Mouse (Mus musculus) limb, embryonic 12.5 days (tissue): ENCODE results near the gene Hoxb3. TPM values are rescaled to one million over a fixed set of nuclear protein-coding genes. Genes with fewer than 3 reads are reported as not detected.
A peak's percentile ranks its signal among the peaks of the same experiment; 100 is the strongest.

Experiments used
- ATAC-seq: fragments of 200-750 bp; cut with Nextera tagmentation; 2 replicates; pipeline ENCODE4 v1.8.0; 2017; ENCODE audit warnings: low read depth, moderate TSS enrichment; ENCODE audit not compliant: insufficient number of reproducible peaks, insufficient read depth, low FRiP score, low TSS enrichment
- H3K27ac ChIP-seq: fragments of 300-500 bp; sonication (generic); 2 replicates; pipeline ENCODE4 v1.5.1; 2016; ENCODE audit warnings: mild to moderate bottlenecking, moderate library complexity
- H3K27me3 ChIP-seq: fragments of 300-500 bp; sonication (generic); 2 replicates; pipeline ENCODE4 v1.6.1; 2016; ENCODE audit warnings: mild to moderate bottlenecking, moderate library complexity
- H3K36me3 ChIP-seq: fragments of 300-500 bp; sonication (generic); 2 replicates; pipeline ENCODE4 v1.6.1; 2016; ENCODE audit warnings: mild to moderate bottlenecking, moderate library complexity
- H3K4me1 ChIP-seq: fragments of 300-500 bp; sonication (generic); replicated peaks from 2 replicates; pipeline ENCODE4 v1.6.1; 2016
- H3K4me2 ChIP-seq: fragments of 300-500 bp; sonication (generic); 2 replicates; pipeline ENCODE4 v1.6.1; 2016; ENCODE audit warnings: mild to moderate bottlenecking, moderate library complexity
- H3K4me3 ChIP-seq: fragments of 300-500 bp; sonication (generic); replicated peaks from 2 replicates; pipeline ENCODE4 v1.5.1; 2016; ENCODE audit warnings: mild to moderate bottlenecking
- H3K9ac ChIP-seq: fragments of 300-500 bp; sonication (generic); replicated peaks from 2 replicates; pipeline ENCODE4 v1.6.1; 2016; ENCODE audit warnings: mild to moderate bottlenecking, moderate library complexity
- H3K9me3 ChIP-seq: fragments of 300-500 bp; sonication (generic); 2 replicates; pipeline ENCODE4 v1.6.1; 2016; ENCODE audit warnings: mild to moderate bottlenecking, moderate library complexity
- WGBS: fragments of 180-500 bp; shearing (Covaris S2); methylation state at CpG from one replicate; pipeline ENCODE4 v1.1.7; 2016; 5-methylcytosine and 5-hydroxymethylcytosine counted together
- polyA plus RNA-seq: library from polyadenylated mRNA; unstranded; fragments of >200 nt; fragmentation: Nextera tagmentation; extraction: Ambion mirVana; gene quantifications from 2 replicates; pipeline ENCODE4 v1.2.1, GENCODE M21; 2016

Hoxb3 gene
- polyA plus RNA-seq, 1 experiment from 2014 or later, result 0.55 TPM

DNA sequence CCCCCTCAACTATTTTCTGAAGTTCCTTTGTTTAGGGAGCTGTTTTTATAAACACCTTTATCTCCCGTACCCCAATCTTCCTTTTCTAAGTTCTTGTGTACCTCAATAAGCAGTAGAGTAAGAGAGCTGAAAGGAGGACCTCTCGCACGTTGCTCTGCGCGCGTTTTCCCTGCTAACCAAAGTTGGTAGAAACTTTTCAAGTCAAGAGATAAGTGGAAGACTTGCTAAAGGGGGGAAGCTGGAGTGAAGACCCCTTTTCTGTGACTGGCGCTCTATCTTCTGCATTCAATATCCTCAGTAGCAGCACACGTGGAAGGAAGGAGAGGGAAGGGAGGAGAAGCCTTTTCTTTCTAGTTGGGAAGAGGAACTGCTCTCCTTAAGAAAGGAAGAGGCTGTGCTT is 1.8 kb downstream of the Hoxb3 start:
- no peak overlapping the region for H3K4me2 ChIP-seq
- ATAC-seq, result no peak
- 14% methylated on average over 8 of the region's 8 CpGs for WGBS

GRCm38 (mm10) chr11:96325747-96326212 is 2.7 kb downstream of the Hoxb3 start:
- Histone ChIP-seq H3K27me3 (peaks cover 100% of the 10 kb centered on the region), H3K36me3 (no peaks in the 10 kb centered on the region), H3K4me1 (peaks cover 4% of the 10 kb centered on the region), H3K9me3 (no peaks in the 10 kb centered on the region), H3K4me2 (peak overlapping the region; percentile 16; the same call in 1 of the 2 replicates), H3K27ac (0 out of 2 replicates have a peak overlapping the region, but pooled peaks have one; percentile 35), H3K9ac (no peak overlapping the region), H3K4me3 (no peak overlapping the region)
- no peak for ATAC-seq
- WGBS, result 4% methylated on average over 22 of the region's 22 CpGs

More for the DNA sequence above, 1.8 kb downstream of the Hoxb3 start:
- H3K4me3 ChIP-seq, result no peak overlapping the region
- no peaks in the 10 kb centered on the region for H3K36me3 ChIP-seq
- no peak overlapping the region for H3K27ac ChIP-seq
- no peaks in the 10 kb centered on the region for H3K9me3 ChIP-seq
- peaks cover 8% of the 10 kb centered on the region for H3K4me1 ChIP-seq
- peaks cover 99% of the 10 kb centered on the region for H3K27me3 ChIP-seq
- no peak overlapping the region for H3K9ac ChIP-seq

GRCm38 (mm10) chr11:96326705-96327104 is 3.6 kb downstream of the Hoxb3 start:
- WGBS, result 2% methylated on average over 12 of the region's 12 CpGs
- Histone ChIP-seq H3K4me2 (0 out of 2 replicates have a peak overlapping the region, but pooled peaks have one; percentile 16), H3K9ac (no peak overlapping the region), H3K27ac (no peak overlapping the region), H3K4me3 (no peak overlapping the region), H3K36me3 (no peaks in the 10 kb centered on the region), H3K9me3 (no peaks in the 10 kb centered on the region), H3K27me3 (peaks cover 100% of the 10 kb centered on the region), H3K4me1 (peaks cover 4% of the 10 kb centered on the region)
- no peak for ATAC-seq

DNA sequence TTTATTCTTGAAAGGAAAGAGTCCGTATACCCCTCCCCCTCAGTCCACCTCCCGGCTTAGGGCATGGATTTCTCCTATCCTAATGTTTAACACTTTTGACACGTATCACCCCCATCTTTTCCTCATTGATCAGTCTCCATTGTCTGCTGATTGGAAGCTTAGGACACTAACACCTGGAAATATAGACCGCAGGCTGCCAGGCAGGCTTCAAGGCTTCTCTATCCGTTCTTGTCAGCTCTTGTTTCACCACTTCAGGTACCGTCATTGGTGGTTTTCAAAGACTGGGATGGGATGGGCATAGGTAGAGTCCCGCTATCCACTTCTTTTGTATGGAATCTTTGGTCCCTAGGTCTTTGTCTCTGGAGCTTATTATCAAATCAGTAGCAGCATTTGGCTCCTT is 4.0 kb downstream of the Hoxb3 start:
- peaks cover 6% of the 10 kb centered on the region for H3K4me1 ChIP-seq
- no peak overlapping the region for H3K9ac ChIP-seq
- H3K27ac ChIP-seq, result no peak overlapping the region
- H3K27me3 ChIP-seq, result peaks cover 100% of the 10 kb centered on the region
- no peak overlapping the region for H3K4me2 ChIP-seq
- 14% methylated on average over 7 of the region's 7 CpGs for WGBS
- H3K36me3 ChIP-seq, result no peaks in the 10 kb centered on the region
- no peak for ATAC-seq
- no peak overlapping the region for H3K4me3 ChIP-seq
- no peaks in the 10 kb centered on the region for H3K9me3 ChIP-seq

DNA sequence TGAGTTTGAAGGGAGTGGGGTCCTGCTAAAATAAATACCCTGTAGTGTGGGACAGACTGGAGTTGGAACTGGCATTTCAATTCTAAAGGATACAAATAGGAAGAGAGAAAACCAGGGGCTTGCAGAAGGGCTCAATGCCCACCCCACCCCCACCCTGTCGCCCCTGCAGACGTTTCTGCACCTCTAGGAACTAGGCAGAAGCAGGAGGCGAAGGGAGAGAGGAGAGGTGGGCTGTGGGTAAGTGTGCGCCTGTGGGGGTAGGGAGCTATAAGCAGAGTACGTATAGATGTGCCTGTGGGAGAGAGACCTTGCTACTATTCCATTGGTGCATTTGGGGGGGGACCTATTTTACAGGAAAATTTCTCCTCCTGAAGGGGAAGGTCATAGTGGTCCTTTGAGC is 4.6 kb downstream of the Hoxb3 start:
- Histone ChIP-seq H3K4me3 (no peak overlapping the region), H3K36me3 (no peaks in the 10 kb centered on the region), H3K27ac (no peak overlapping the region), H3K9ac (no peak overlapping the region), H3K9me3 (no peaks in the 10 kb centered on the region), H3K27me3 (peaks cover 100% of the 10 kb centered on the region), H3K4me1 (peaks cover 12% of the 10 kb centered on the region), H3K4me2 (no peak overlapping the region)
- 0 out of 2 replicates have a peak, but pooled peaks have one; percentile 37 for ATAC-seq
- 15% methylated on average over 5 of the region's 5 CpGs for WGBS

DNA sequence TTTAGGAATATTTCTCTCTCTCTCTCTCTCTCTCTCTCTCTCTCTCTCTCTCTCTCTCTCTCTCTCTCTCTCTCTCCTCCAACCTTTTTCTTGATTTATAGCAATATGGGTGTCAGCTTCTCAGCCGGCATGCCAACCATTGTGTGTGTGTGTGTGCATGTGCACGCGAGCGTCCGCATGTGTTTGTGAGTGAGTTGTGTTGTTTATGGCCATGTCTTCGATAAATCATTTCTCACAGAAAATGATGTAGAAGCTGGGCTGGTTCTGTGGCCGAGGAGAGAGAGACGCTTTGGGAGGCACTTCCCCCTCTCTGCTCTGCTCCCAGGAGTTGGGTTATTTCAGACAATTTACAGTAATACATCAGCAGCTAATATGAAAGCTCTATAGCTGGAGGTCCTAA is 5.5 kb downstream of the Hoxb3 start:
- WGBS, result 14% methylated on average over 8 of the region's 8 CpGs

DNA sequence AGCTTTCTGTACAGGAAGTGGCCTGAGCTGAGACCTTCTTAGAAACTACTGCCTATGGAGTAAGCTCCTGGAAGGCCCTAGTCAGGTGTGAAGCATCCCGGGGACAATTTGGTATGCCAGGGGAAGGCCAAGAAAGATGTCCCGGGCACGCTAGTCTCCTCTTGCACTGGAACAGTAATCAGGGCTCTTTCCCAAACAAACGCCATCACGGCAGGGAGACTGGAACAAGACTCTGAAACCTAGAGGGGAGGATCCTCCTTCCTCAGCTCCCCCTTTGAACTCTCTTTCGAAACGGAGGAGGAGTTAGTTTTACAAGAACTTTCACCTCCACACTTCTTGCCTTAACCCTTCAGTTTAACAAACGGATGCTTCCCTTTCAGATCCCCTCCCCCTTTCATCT is 9.0 kb downstream of the Hoxb3 start:
- H3K36me3 ChIP-seq, result no peaks in the 10 kb centered on the region
- no peaks in the 10 kb centered on the region for H3K9me3 ChIP-seq
- WGBS, result under 1% methylated on average over 8 of the region's 8 CpGs
- peak overlapping the region; percentile 38; the same call in 1 of the 2 replicates for H3K4me3 ChIP-seq
- peaks cover 100% of the 10 kb centered on the region for H3K27me3 ChIP-seq
- H3K27ac ChIP-seq, result no peak overlapping the region
- peak overlapping the region; percentile 54 for H3K4me2 ChIP-seq
- no peak overlapping the region for H3K9ac ChIP-seq
- no peak for ATAC-seq
- peaks cover 12% of the 10 kb centered on the region for H3K4me1 ChIP-seq

More for the DNA sequence above, 5.5 kb downstream of the Hoxb3 start:
- H3K27me3 ChIP-seq, result peaks cover 100% of the 10 kb centered on the region
- no peak overlapping the region for H3K4me3 ChIP-seq
- H3K4me1 ChIP-seq, result peaks cover 16% of the 10 kb centered on the region
- H3K9me3 ChIP-seq, result no peaks in the 10 kb centered on the region
- H3K27ac ChIP-seq, result no peak overlapping the region
- no peaks in the 10 kb centered on the region for H3K36me3 ChIP-seq
- no peak for ATAC-seq
- H3K4me2 ChIP-seq, result no peak overlapping the region
- no peak overlapping the region for H3K9ac ChIP-seq

DNA sequence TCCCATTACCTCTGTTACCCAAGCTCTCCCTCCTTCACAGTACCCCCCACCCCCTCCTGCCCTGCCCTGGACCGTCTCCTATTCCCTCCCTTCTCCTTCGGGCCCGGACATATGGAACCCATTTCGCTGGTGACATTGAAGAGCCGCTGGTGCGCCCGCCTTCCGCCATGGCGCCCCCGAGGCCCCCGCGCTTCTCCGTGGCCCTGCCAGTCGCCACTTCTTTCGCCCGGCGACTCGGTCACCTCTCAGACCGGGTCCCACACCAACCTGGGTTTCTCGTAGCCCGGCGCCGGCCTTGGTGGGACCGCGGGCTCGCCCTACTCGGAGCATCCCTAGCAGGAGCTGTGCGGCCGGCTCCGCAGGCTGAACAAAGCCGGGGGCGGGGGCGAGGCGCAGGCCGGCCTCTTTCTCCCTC is 9.5 kb downstream of the Hoxb3 start:
- ATAC-seq, result no peak
- peak overlapping the region; percentile 54 for H3K4me2 ChIP-seq
- H3K36me3 ChIP-seq, result no peaks in the 10 kb centered on the region
- H3K9ac ChIP-seq, result peak overlapping the region; percentile 52
- peak overlapping the region; percentile 38 for H3K4me3 ChIP-seq
- H3K27me3 ChIP-seq, result peaks cover 100% of the 10 kb centered on the region
- under 1% methylated on average over 35 of the region's 35 CpGs for WGBS
- no peaks in the 10 kb centered on the region for H3K9me3 ChIP-seq
- peaks cover 12% of the 10 kb centered on the region for H3K4me1 ChIP-seq
- H3K27ac ChIP-seq, result peak overlapping the region; percentile 69; the same call in 1 of the 2 replicates

- 4% methylated on average over 17 of the region's 17 CpGs for WGBS
- H3K4me3 ChIP-seq, result peak overlapping the region; percentile 38
- H3K9ac ChIP-seq, result peak overlapping the region; percentile 52; the same call in 1 of the 2 replicates
- no peaks in the 10 kb centered on the region for H3K36me3 ChIP-seq
- H3K4me1 ChIP-seq, result peaks cover 12% of the 10 kb centered on the region
- H3K27ac ChIP-seq, result peak overlapping the region; percentile 69; the same call in 1 of the 2 replicates
- peak overlapping the region; percentile 54 for H3K4me2 ChIP-seq
- no peaks in the 10 kb centered on the region for H3K9me3 ChIP-seq
- peaks cover 100% of the 10 kb centered on the region for H3K27me3 ChIP-seq
- ATAC-seq, result no peak
Measured at GRCm38 (mm10) chr11:96333241-96334001, 10.3 kb downstream of the Hoxb3 start.

- Histone ChIP-seq H3K4me3 (0 out of 2 replicates have a peak overlapping the region, but pooled peaks have one; percentile 38), H3K9ac (no peak overlapping the region), H3K9me3 (no peaks in the 10 kb centered on the region), H3K4me1 (peaks cover 12% of the 10 kb centered on the region), H3K27ac (peak overlapping the region; percentile 69; the same call in 1 of the 2 replicates), H3K27me3 (peaks cover 100% of the 10 kb centered on the region), H3K4me2 (peak overlapping the region; percentile 26), H3K36me3 (no peaks in the 10 kb centered on the region)
- WGBS, result 17% methylated on average over 2 of the region's 2 CpGs
- ATAC-seq, result no peak
Measured at GRCm38 (mm10) chr11:96334002-96334364, 10.9 kb downstream of the Hoxb3 start.

GRCm38 (mm10) chr11:96334998-96335397 is 11.9 kb downstream of the Hoxb3 start:
- H3K9ac ChIP-seq, result no peak overlapping the region
- H3K4me3 ChIP-seq, result no peak overlapping the region
- H3K36me3 ChIP-seq, result no peaks in the 10 kb centered on the region
- ATAC-seq, result no peak
- no peak overlapping the region for H3K27ac ChIP-seq
- 0 out of 2 replicates have a peak overlapping the region, but pooled peaks have one; percentile 26 for H3K4me2 ChIP-seq
- peaks cover 100% of the 10 kb centered on the region for H3K27me3 ChIP-seq
- peaks cover 12% of the 10 kb centered on the region for H3K4me1 ChIP-seq
- H3K9me3 ChIP-seq, result no peaks in the 10 kb centered on the region
- 50% methylated on average over 3 of the region's 3 CpGs for WGBS
